Mouse (Mus musculus): ENCODE results near the gene Zfp280d.

Gene Zfp280d

GRCm38 (mm10) chr9:72274677-72275076 lies at the start of gene Zfp280d:
Gene Zfp280d (plus strand): TSS chr9:72274860.
- peak; percentile 96 for DNase-seq (ENCODE audit: low read depth, low spot score)

GRCm38 (mm10) chr9:72226536-72226935 lies 48.1 kb upstream of the Zfp280d start:
- no peak for DNase-seq (ENCODE audit: low read depth, low spot score)

GRCm38 (mm10) chr9:72252656-72253055 lies 22.0 kb upstream of the Zfp280d start:
- DNase-seq (ENCODE audit: low read depth, low spot score): no peak

- peak; percentile 84 for DNase-seq (ENCODE audit: low read depth, low spot score)
These were observed 19.4 kb upstream of the Zfp280d start for GRCm38 (mm10) chr9:72255227-72255626.

GRCm38 (mm10) chr9:72256646-72257045 lies 18.0 kb upstream of the Zfp280d start:
- DNase-seq (ENCODE audit: low read depth, low spot score): no peak

- DNase-seq (ENCODE audit: low read depth, low spot score): peak; percentile 80
These were observed 14.3 kb upstream of the Zfp280d start for GRCm38 (mm10) chr9:72260337-72260736.

- DNase-seq (ENCODE audit: low read depth, low spot score): peak; percentile 48
These were observed 9.8 kb upstream of the Zfp280d start for GRCm38 (mm10) chr9:72264859-72265258.

GRCm38 (mm10) chr9:72270146-72270545 lies 4.5 kb upstream of the Zfp280d start:
- no peak for DNase-seq (ENCODE audit: low read depth, low spot score)

- DNase-seq (ENCODE audit: low read depth, low spot score): no peak
These were observed 832 bp upstream of the Zfp280d start for GRCm38 (mm10) chr9:72273646-72274410.

- DNase-seq (ENCODE audit: low read depth, low spot score): peak; percentile 71
These were observed 680 bp downstream of the Zfp280d start for GRCm38 (mm10) chr9:72275101-72275978.

GRCm38 (mm10) chr9:72275979-72276500 lies 1.4 kb downstream of the Zfp280d start:
- DNase-seq (ENCODE audit: low read depth, low spot score): no peak

- DNase-seq (ENCODE audit: low read depth, low spot score): no peak
These were observed 2.3 kb downstream of the Zfp280d start for GRCm38 (mm10) chr9:72276941-72277340.

- no peak for DNase-seq (ENCODE audit: low read depth, low spot score)
These were observed 5.3 kb downstream of the Zfp280d start for GRCm38 (mm10) chr9:72279943-72280342.

- DNase-seq (ENCODE audit: low read depth, low spot score): no peak
These were observed 13.0 kb downstream of the Zfp280d start for GRCm38 (mm10) chr9:72287696-72288095.

- DNase-seq (ENCODE audit: low read depth, low spot score): no peak
These were observed 13.6 kb downstream of the Zfp280d start for GRCm38 (mm10) chr9:72288210-72288609.

- DNase-seq (ENCODE audit: low read depth, low spot score): no peak
These were observed 14.4 kb downstream of the Zfp280d start for GRCm38 (mm10) chr9:72289094-72289493.

- no peak for DNase-seq (ENCODE audit: low read depth, low spot score)
These were observed 19.4 kb downstream of the Zfp280d start for GRCm38 (mm10) chr9:72294076-72294475.

GRCm38 (mm10) chr9:72309765-72310164 lies 35.1 kb downstream of the Zfp280d start:
- no peak for DNase-seq (ENCODE audit: low read depth, low spot score)

GRCm38 (mm10) chr9:72333221-72333620 lies 58.6 kb downstream of the Zfp280d start:
- no peak for DNase-seq (ENCODE audit: low read depth, low spot score)

GRCm38 (mm10) chr9:72336069-72336468 lies 61.4 kb downstream of the Zfp280d start:
- no peak for DNase-seq (ENCODE audit: low read depth, low spot score)

- DNase-seq (ENCODE audit: low read depth, low spot score): no peak
These were observed 64.5 kb downstream of the Zfp280d start for GRCm38 (mm10) chr9:72339119-72339518.

GRCm38 (mm10) chr9:72343844-72344243 lies 69.2 kb downstream of the Zfp280d start:
- no peak for DNase-seq (ENCODE audit: low read depth, low spot score)
